Mouse (Mus musculus) lung, embryonic 16.5 days (tissue): ENCODE results near the gene Actr10. TPM values are rescaled to one million over a fixed set of nuclear protein-coding genes. Genes with fewer than 3 reads are reported as not detected.
A peak's percentile ranks its signal among the peaks of the same experiment; 100 is the strongest.

ENCODE experiments used
- ATAC-seq: fragments of 200-750 bp; cut with Nextera tagmentation; 2 replicates; pipeline ENCODE4 v1.8.0; 2017; ENCODE audit warnings: low read depth, mild to moderate bottlenecking, moderate library complexity
- H3K27ac ChIP-seq: fragments of 300-500 bp; sonication (generic); 2 replicates; pipeline ENCODE4 v1.5.1; 2014; ENCODE audit warnings: mild to moderate bottlenecking, control low read depth, low read length
- H3K27me3 ChIP-seq: fragments of 300-500 bp; sonication (generic); 2 replicates; pipeline ENCODE4 v1.6.1; 2014; ENCODE audit warnings: low read depth, low read length, mixed read lengths; ENCODE audit not compliant: control insufficient read depth, insufficient read depth
- H3K36me3 ChIP-seq: fragments of 300-500 bp; sonication (generic); 2 replicates; pipeline ENCODE4 v1.6.1; 2014; ENCODE audit warnings: low read length; ENCODE audit not compliant: control insufficient read depth, insufficient read depth
- H3K4me1 ChIP-seq: fragments of 300-500 bp; sonication (generic); replicated peaks from 2 replicates; pipeline ENCODE4 v1.6.1; 2014; ENCODE audit warnings: low read length, mixed read lengths; ENCODE audit not compliant: control insufficient read depth, insufficient read depth
- H3K4me2 ChIP-seq: fragments of 300-500 bp; sonication (generic); 2 replicates; pipeline ENCODE4 v1.6.1; 2014; ENCODE audit warnings: low read depth, low read length, control low read depth
- H3K4me3 ChIP-seq: fragments of 300-500 bp; sonication (generic); 2 replicates; pipeline ENCODE4 v1.5.1; 2014; ENCODE audit warnings: mild to moderate bottlenecking, low read length, control low read depth
- H3K9ac ChIP-seq: fragments of 300-500 bp; sonication (generic); 2 replicates; pipeline ENCODE4 v1.6.1; 2014; ENCODE audit warnings: low read length, control low read depth
- H3K9me3 ChIP-seq: fragments of 300-500 bp; sonication (generic); 2 replicates; pipeline ENCODE4 v1.6.1; 2016; ENCODE audit warnings: low read length; ENCODE audit not compliant: control insufficient read depth
- WGBS: fragments of 180-500 bp; shearing (Covaris S2); extraction: QIAGEN DNeasy Blood & Tissue Kit; methylation state at CpG from one replicate; pipeline ENCODE4 v1.1.7; 2014; 5-methylcytosine and 5-hydroxymethylcytosine counted together
- polyA plus RNA-seq: library from polyadenylated mRNA; unstranded; fragments of >200 nt; fragmentation: Nextera tagmentation; extraction: Ambion mirVana; gene quantifications from 2 replicates; pipeline ENCODE4 v1.2.1, GENCODE M21; 2015

Actr10 gene
- polyA plus RNA-seq, result 232 and 234 TPM in 2 replicates

DNA sequence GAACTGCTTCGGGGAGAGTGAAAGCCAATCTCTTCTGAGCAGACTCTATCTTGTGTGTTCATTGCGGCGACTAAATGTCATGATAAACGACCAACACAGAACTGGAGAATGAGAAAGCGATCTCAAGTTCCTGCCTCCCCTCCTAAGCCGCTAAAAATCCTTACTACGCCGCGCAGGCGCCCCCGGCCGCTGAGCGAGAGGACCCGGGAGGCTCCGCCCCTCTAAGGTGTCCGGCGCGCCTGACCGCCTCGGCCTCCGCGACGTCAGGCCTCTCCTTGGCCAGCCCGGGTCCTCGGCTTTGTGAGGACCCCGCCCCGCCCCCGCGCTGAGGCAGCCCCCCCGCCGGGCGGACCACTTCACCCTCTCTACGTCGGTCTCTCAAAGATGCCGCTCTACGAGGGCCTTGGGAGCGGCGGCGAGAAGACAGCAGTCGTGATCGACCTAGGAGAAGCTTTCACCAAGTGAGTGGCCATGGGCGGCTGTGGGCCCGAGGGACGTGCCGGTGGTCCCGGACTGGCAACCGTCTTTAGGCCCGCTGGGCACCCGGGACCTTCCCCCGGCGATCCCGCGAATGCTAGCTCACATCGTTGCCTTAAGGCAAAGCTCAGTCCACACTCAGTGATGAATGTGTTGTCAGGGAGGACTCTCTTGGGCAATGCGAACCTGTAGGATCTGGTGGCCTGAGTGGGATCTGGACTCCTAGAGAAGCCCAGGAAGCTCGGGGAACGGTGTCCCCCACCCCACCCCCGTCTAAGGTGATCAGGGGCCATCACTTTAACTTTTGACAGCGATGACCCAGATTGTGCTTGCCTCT is at the start of gene Actr10:
Gene Actr10, plus strand, starts transcription at position 287 of the 814 bp plus-strand sequence.
- H3K9ac ChIP-seq, result peak within 1 kb of the TSS; percentile 86
- ATAC-seq, result peak; percentile 99
- WGBS, result under 1% methylated on average over 55 of the region's 59 CpGs

DNA sequence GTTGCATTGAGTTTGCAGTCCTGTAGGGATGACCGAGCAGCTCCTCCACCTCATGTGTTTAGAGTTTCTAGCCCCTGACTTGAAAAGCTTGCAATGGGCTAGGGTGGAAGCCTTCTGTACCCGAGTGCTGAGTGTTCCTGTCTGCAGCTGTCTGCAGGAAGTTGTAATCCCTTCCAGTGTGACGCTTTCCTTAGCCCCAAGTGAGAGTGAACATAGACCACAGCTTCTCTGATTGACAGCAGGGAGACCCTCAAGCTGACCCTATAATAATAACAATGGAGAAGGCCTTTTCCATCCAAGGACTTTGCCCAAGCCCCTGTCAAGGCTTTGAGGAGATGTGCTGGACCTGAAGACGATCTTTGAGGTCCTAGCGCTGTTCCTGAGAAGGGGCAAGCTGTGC is 47.3 kb upstream of the Actr10 start:
- H3K9ac ChIP-seq, result no peak overlapping the region
- no peaks in the 10 kb centered on the region for H3K4me1 ChIP-seq
- no peak overlapping the region for H3K4me3 ChIP-seq
- 78% methylated on average over 5 of the region's 5 CpGs for WGBS
- no peak overlapping the region for H3K4me2 ChIP-seq
- no peaks in the 10 kb centered on the region for H3K9me3 ChIP-seq
- H3K27me3 ChIP-seq, result no peaks in the 10 kb centered on the region
- H3K27ac ChIP-seq, result no peak overlapping the region
- no peak for ATAC-seq
- peaks cover 44% of the 10 kb centered on the region for H3K36me3 ChIP-seq

More for the DNA sequence above, at the start of gene Actr10:
- Histone ChIP-seq H3K9me3 (no peaks in the 10 kb centered on the region), H3K4me3 (peak within 1 kb of the TSS; percentile 75), H3K27ac (peak within 1 kb of the TSS; percentile 94), H3K36me3 (peaks cover 7% of the 10 kb centered on the region; the same call in 1 of the 2 replicates), H3K4me2 (peak within 1 kb of the TSS; percentile 65), H3K4me1 (peaks cover 3% of the 10 kb centered on the region; the same call in 1 of the 2 replicates), H3K27me3 (no peaks in the 10 kb centered on the region)

- no peaks in the 10 kb centered on the region for H3K4me1 ChIP-seq
- 88% methylated on average over 8 of the region's 8 CpGs for WGBS
- no peak overlapping the region for H3K9ac ChIP-seq
- no peaks in the 10 kb centered on the region for H3K9me3 ChIP-seq
- no peaks in the 10 kb centered on the region for H3K27me3 ChIP-seq
- H3K4me2 ChIP-seq, result no peak overlapping the region
- no peak overlapping the region for H3K4me3 ChIP-seq
- H3K36me3 ChIP-seq, result peaks cover 43% of the 10 kb centered on the region
- ATAC-seq, result no peak
- H3K27ac ChIP-seq, result no peak overlapping the region
These were observed 46.7 kb upstream of the Actr10 start for GRCm38 (mm10) chr12:70890874-70891470.

- H3K27me3 ChIP-seq, result no peaks in the 10 kb centered on the region
- no peak overlapping the region for H3K4me3 ChIP-seq
- H3K27ac ChIP-seq, result no peak overlapping the region
- H3K36me3 ChIP-seq, result peaks cover 48% of the 10 kb centered on the region
- H3K9ac ChIP-seq, result no peak overlapping the region
- no peaks in the 10 kb centered on the region for H3K9me3 ChIP-seq
- H3K4me2 ChIP-seq, result no peak overlapping the region
- ATAC-seq, result no peak
- 81% methylated on average over 7 of the region's 7 CpGs for WGBS
- no peaks in the 10 kb centered on the region for H3K4me1 ChIP-seq
These were observed 42.4 kb upstream of the Actr10 start for GRCm38 (mm10) chr12:70895275-70895674.

- H3K4me3 ChIP-seq, result no peak overlapping the region
- H3K4me1 ChIP-seq, result no peaks in the 10 kb centered on the region
- 80% methylated on average over 10 of the region's 10 CpGs for WGBS
- no peak for ATAC-seq
- H3K27ac ChIP-seq, result no peak overlapping the region
- no peaks in the 10 kb centered on the region for H3K9me3 ChIP-seq
- H3K27me3 ChIP-seq, result no peaks in the 10 kb centered on the region
- H3K9ac ChIP-seq, result no peak overlapping the region
- H3K4me2 ChIP-seq, result no peak overlapping the region
- H3K36me3 ChIP-seq, result peaks cover 40% of the 10 kb centered on the region
These were observed 41.6 kb upstream of the Actr10 start for GRCm38 (mm10) chr12:70896068-70896467.

DNA sequence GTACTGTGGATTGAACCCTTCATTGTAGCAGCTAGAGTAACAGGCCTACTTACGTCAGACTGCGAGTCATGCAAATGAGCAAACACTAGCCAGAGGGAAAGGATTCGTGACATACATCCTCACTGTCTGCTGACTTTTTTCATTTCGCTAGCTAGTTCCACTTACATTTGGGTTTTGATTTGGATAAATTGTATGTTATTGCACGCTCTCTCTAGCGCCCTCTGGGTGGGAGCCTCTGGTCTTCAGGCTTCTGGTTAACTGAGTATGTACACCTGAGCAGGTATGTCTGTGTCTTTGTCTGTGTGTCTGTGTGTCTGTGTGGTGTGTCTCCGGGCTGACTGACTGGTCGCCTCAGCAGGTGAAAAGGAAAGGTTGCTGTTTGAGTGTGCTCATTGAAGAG is 40.2 kb upstream of the Actr10 start:
- H3K4me1 ChIP-seq, result no peaks in the 10 kb centered on the region
- no peak for ATAC-seq
- no peak overlapping the region for H3K4me3 ChIP-seq
- H3K36me3 ChIP-seq, result peaks cover 36% of the 10 kb centered on the region
- WGBS, result 78% methylated on average over 8 of the region's 8 CpGs
- H3K4me2 ChIP-seq, result no peak overlapping the region
- H3K9me3 ChIP-seq, result no peaks in the 10 kb centered on the region
- no peak overlapping the region for H3K27ac ChIP-seq
- no peaks in the 10 kb centered on the region for H3K27me3 ChIP-seq
- no peak overlapping the region for H3K9ac ChIP-seq

DNA sequence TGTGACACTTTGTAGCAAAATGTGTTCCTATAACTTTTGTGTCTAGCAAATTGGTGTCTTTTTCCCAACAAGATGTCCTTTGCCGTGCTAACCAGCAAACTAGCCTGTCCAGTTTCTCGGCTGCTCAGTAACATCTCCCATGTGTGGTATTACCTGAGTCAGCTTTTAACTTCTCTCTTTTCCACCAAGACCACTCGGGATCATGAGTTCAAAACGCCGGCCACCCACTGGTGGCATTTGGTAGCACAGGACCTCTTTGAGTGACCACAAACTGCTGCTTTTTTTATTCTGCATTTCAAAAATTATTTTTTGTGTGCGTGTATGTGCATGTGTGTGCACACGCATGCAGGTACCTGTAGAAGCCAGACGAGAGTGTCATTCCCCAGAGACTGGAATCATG is 39.2 kb upstream of the Actr10 start:
- Histone ChIP-seq H3K9me3 (no peaks in the 10 kb centered on the region), H3K4me2 (no peak overlapping the region), H3K9ac (no peak overlapping the region), H3K27ac (no peak overlapping the region), H3K4me3 (no peak overlapping the region), H3K27me3 (no peaks in the 10 kb centered on the region), H3K4me1 (no peaks in the 10 kb centered on the region), H3K36me3 (peaks cover 35% of the 10 kb centered on the region)
- 81% methylated on average over 8 of the region's 8 CpGs for WGBS
- no peak for ATAC-seq

DNA sequence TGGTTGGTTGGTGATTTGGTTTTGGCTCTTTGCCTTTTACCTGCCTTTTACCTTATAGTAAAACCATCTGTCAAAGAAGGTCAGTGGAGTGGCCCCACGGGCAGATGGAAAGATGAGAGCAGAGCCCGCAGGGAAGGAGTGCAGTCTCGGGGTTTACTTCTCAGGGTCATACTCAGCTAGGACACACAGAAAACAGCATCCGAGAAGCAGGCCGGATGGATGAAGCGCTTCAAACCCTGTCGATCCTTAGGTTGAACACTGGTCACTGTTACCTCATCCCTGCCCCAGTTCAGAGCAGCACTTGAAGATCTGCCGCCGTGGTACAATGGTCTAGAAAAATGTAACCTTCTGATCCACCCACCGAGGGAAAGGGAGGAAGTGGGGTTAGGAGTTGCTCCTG is 33.2 kb upstream of the Actr10 start:
- no peak for ATAC-seq
- 87% methylated on average over 10 of the region's 10 CpGs for WGBS
- H3K4me3 ChIP-seq, result no peak overlapping the region

DNA sequence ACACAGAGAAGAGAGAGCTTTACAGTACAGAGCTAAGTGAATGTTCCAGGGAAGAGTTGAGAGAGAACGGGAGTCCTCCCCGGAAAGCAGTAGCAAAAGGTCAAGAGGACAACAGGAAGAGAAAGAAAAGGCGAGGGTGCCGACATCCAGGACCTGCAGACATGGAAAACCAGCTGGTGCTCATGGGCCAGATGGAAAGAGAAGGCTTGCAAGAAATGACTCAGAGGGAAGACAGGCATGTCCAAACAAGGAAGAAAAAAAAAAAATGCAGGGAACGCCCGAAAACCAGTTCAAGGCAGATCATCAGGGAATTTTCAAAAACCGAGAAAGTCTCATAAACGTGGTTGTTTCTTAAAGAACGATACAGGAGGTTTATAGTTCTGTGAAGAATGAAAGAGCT is 30.8 kb upstream of the Actr10 start:
- Histone ChIP-seq H3K27me3 (no peaks in the 10 kb centered on the region), H3K9ac (no peak overlapping the region), H3K4me2 (no peak overlapping the region), H3K36me3 (peaks cover 6% of the 10 kb centered on the region; the same call in 1 of the 2 replicates), H3K27ac (no peak overlapping the region), H3K9me3 (0 out of 2 replicates have a peak, but pooled peaks cover 4% of the 10 kb centered on the region), H3K4me1 (no peaks in the 10 kb centered on the region; the same call in 1 of the 2 replicates), H3K4me3 (no peak overlapping the region)
- no peak for ATAC-seq
- 56% methylated on average over 9 of the region's 9 CpGs for WGBS

More for the DNA sequence above, 33.2 kb upstream of the Actr10 start:
- H3K27me3 ChIP-seq, result no peaks in the 10 kb centered on the region
- H3K4me1 ChIP-seq, result no peaks in the 10 kb centered on the region
- no peak overlapping the region for H3K27ac ChIP-seq
- 0 out of 2 replicates have a peak, but pooled peaks cover 4% of the 10 kb centered on the region for H3K9me3 ChIP-seq
- no peak overlapping the region for H3K4me2 ChIP-seq
- H3K36me3 ChIP-seq, result peaks cover 7% of the 10 kb centered on the region
- no peak overlapping the region for H3K9ac ChIP-seq
